Mouse (Mus musculus): ENCODE measurements around the gene Trim30c. TPM values are rescaled to one million over a fixed set of nuclear protein-coding genes. Genes with fewer than 3 reads are reported as not detected.

Trim30c gene
- 0.76 TPM for total RNA-seq (2023)

GRCm38 (mm10) chr7:104400698-104401097, at the start of gene Trim30c:
Gene Trim30c (minus strand): TSS chr7:104400837.

GRCm38 (mm10) chr7:104369736-104370414, 30.8 kb downstream of the Trim30c start, which contains the start of gene Trim30b:
Gene Trim30b (minus strand): TSS chr7:104369884.

GRCm38 (mm10) chr7:104352717-104353599, 47.7 kb downstream of the Trim30c start, which contains the start of gene Trim12c:
Gene Trim12c (minus strand): TSS chr7:104353362.

Other genes starting within 250 kb of the Trim30c start
- gene Olfm5, start 236.0 kb downstream of the Trim30c start, total RNA-seq (2023): not detected
- not detected for gene Olfr648, start 217.4 kb downstream of the Trim30c start, total RNA-seq (2023)
- gene Olfr649, start 204.9 kb downstream of the Trim30c start, total RNA-seq (2023): not detected
- 0.50 TPM for gene Trim6, start 182.0 kb downstream of the Trim30c start, total RNA-seq (2023)
- 26.2 TPM for gene Trim34a, start 156.4 kb downstream of the Trim30c start, total RNA-seq (2023)
- gene Trim5, start 112.7 kb downstream of the Trim30c start, total RNA-seq (2023): 12.7 TPM
- gene Trim12a, start 85.4 kb downstream of the Trim30c start, total RNA-seq (2023): 151 TPM
- gene Trim34b, start 71.4 kb downstream of the Trim30c start, total RNA-seq (2023): 1.6 TPM
- gene Trim12c, start 47.5 kb downstream of the Trim30c start, total RNA-seq (2023): 25.9 TPM
- gene Trim30b, start 31.0 kb downstream of the Trim30c start, total RNA-seq (2023): 1.7 TPM
- 61.9 TPM for gene Trim30a, start 64.4 kb upstream of the Trim30c start, total RNA-seq (2023)
- gene Trim30d, start 107.0 kb upstream of the Trim30c start, total RNA-seq (2023): 12.1 TPM
- gene Olfr651, start 149.3 kb upstream of the Trim30c start, total RNA-seq (2023): not detected
- gene Olfr652, start 160.1 kb upstream of the Trim30c start, total RNA-seq (2023): not detected
- gene Olfr653, start 176.5 kb upstream of the Trim30c start, total RNA-seq (2023): not detected
- not detected for gene Olfr654, start 186.2 kb upstream of the Trim30c start, total RNA-seq (2023)
- gene Olfr655, start 200.9 kb upstream of the Trim30c start, total RNA-seq (2023): not detected
- not detected for gene Olfr656, start 213.1 kb upstream of the Trim30c start, total RNA-seq (2023)
- not detected for gene Olfr657, start 224.0 kb upstream of the Trim30c start, total RNA-seq (2023)
- 0.18 TPM for gene Olfr658, start 246.5 kb upstream of the Trim30c start, total RNA-seq (2023)

Data from CD4-positive naive resting alpha-beta T cell, adult 76 days (primary cell).